Mouse (Mus musculus) lung, postnatal 0 days (tissue): ENCODE data around the gene 1110017D15Rik.

Experiments
- CTCF ChIP-seq: IDR thresholded peaks from 2 replicates; pipeline ENCODE4 v1.5.1; 2016; ENCODE audit warnings: antibody characterized with exemption, mild to moderate bottlenecking
- EP300 ChIP-seq: IDR thresholded peaks from 2 replicates; pipeline ENCODE4 v1.6.1; 2016; ENCODE audit warnings: antibody characterized with exemption, mild to moderate bottlenecking, control low read depth

GRCm38 (mm10) chr4:41479456-41479804, 37.7 kb downstream of the 1110017D15Rik start:
- TF ChIP-seq CTCF (no peak), EP300 (peak; percentile 51; the same call in 1 of the 2 replicates)
